Mouse (Mus musculus) E14TG2a.4 (cell line): Measurements from ENCODE around the gene Stn1.

ENCODE experiments used
- CTCF ChIP-seq: conservative IDR thresholded peaks from 2 replicates; pipeline ENCODE4 v1.5.1; 2014; ENCODE audit warnings: low read length
- NANOG ChIP-seq: IDR thresholded peaks from 2 replicates; pipeline ENCODE4 v1.6.1; 2014; ENCODE audit warnings: borderline replicate concordance, low read length, mixed read lengths
- POU5F1 ChIP-seq: IDR thresholded peaks from 2 replicates; pipeline ENCODE4 v1.6.1; 2014; ENCODE audit warnings: low read length, borderline replicate concordance

GRCm38 (mm10) chr19:47465467-47465866 is 71.8 kb downstream of the Stn1 start:
- TF ChIP-seq CTCF (no peak), POU5F1 (no peak), NANOG (no peak)
